18 mouse cellular contexts compared by ENCODE assay signal in genomic region chr4:106596200-106596599, GRCm38 (mm10). TPM values are rescaled to one million over a fixed set of nuclear protein-coding genes. Genes with fewer than 3 reads are reported as not detected.
A peak's percentile ranks its signal among the peaks of the same experiment; 100 is the strongest.
DNase-seq lines count a peak whose midpoint lies in the region; ATAC-seq and TF ChIP-seq lines count a peak whose summit lies in the region.
"Had no signal": no experiment of that assay in that cellular context is flagged by ENCODE, and none has a peak within 500 bp of the region (broad histone marks: within the 10 kb centered on the region; RNA-seq: fewer than 3 reads in every experiment).

No protein-coding gene starts in this region.

- H3K4me2 ChIP-seq in kidney, postnatal 0 days (ENCODE audit: low read length): no peak overlapping the region
- H3K4me2 ChIP-seq: forebrain, embryonic 13.5 days; heart, embryonic 12.5 days had no signal

- no peaks in the 10 kb centered on the region for H3K9me3 ChIP-seq in kidney, postnatal 0 days (replicated peaks; ENCODE audit: low read length)
- H3K9me3 ChIP-seq: forebrain, embryonic 13.5 days had no signal

- no peaks in the 10 kb centered on the region for H3K4me1 ChIP-seq in kidney, postnatal 0 days (replicated peaks; ENCODE audit: insufficient read depth, low read length)
- H3K4me1 ChIP-seq: forebrain, embryonic 13.5 days had no signal

- ATAC-seq in kidney, postnatal 0 days (replicated peaks; ENCODE audit: low FRiP score, low read depth): no peak
- ATAC-seq: forebrain, embryonic 13.5 days had no signal

- H3K27ac ChIP-seq in kidney, postnatal 0 days: no peak overlapping the region
- H3K27ac ChIP-seq: forebrain, embryonic 13.5 days had no signal

- peak; percentile 49 for TF ChIP-seq CTCF in kidney, postnatal 0 days (IDR thresholded peaks at IDR 0.05; ENCODE audit: low read depth)

- no peak overlapping the region for H3K4me3 ChIP-seq in kidney, postnatal 0 days (replicated peaks; ENCODE audit: low read depth, low read length)
- H3K4me3 ChIP-seq: forebrain, embryonic 13.5 days; heart, embryonic 12.5 days had no signal

- H3K27me3 ChIP-seq in kidney, postnatal 0 days (ENCODE audit: insufficient read depth, low read length): no peaks in the 10 kb centered on the region
- H3K27me3 ChIP-seq: forebrain, embryonic 13.5 days; heart, embryonic 12.5 days had no signal

- H3K36me3 ChIP-seq in kidney, postnatal 0 days (ENCODE audit: insufficient read depth, low read length): no peaks in the 10 kb centered on the region

- DNase-seq in kidney, postnatal 0 days (ENCODE audit: low spot score): no peak
- DNase-seq in kidney, postnatal 10 days: no peak
- DNase-seq in thymus, postnatal 4 days: peak; percentile 42
- DNase-seq in thymus, postnatal 14 days: no peak
- peak; percentile 67 for DNase-seq in ZHBTc4 (ENCODE audit: low read depth, low spot score)
- DNase-seq in right cerebral cortex, adult 2 months (ENCODE audit: low spot score in 2 of 2): no peak
- DNase-seq in cerebellum, adult 11-12 months: no peak
- DNase-seq: adrenal gland, adult 2 months; cerebellum, adult 8-10 months; embryo, embryonic 11 days; gastrocnemius, postnatal 10 days; heart, postnatal 36 days; left cerebral cortex, postnatal 4 days; midbrain, embryonic 14.5 days; right cerebral cortex, adult 18-20 months had no signal

- 68% methylated on average over 3 of the region's 3 CpGs for WGBS in kidney, postnatal 0 days

- no peak overlapping the region for H3K9ac ChIP-seq in kidney, postnatal 0 days (ENCODE audit: low read depth, low read length)
- H3K9ac ChIP-seq: forebrain, embryonic 13.5 days; heart, embryonic 12.5 days had no signal

RNA-seq across cellular contexts. Expression of gene Lexm, which starts 20.8 kb away (rescaled TPM):
- not detected in 2 replicates for polyA plus RNA-seq in kidney, postnatal 0 days (2015; fragmentation: Nextera tagmentation; extraction: Ambion mirVana)
- polyA plus RNA-seq: adrenal gland, adult 2 months; forebrain, embryonic 13.5 days; liver, embryonic 16.5 days; midbrain, embryonic 14.5 days had no signal

RNA-seq across cellular contexts. Expression of gene Ttc22, which starts 26.0 kb away (rescaled TPM):
- polyA plus RNA-seq in kidney, postnatal 0 days (2015; fragmentation: Nextera tagmentation; extraction: Ambion mirVana): 5.0 and 5.9 TPM in 2 replicates
- polyA plus RNA-seq: adrenal gland, adult 2 months had no signal

RNA-seq across cellular contexts. Expression of gene Dhcr24, which starts 35.4 kb away (rescaled TPM):
- 6.3 and 6.5 TPM in 2 replicates for polyA plus RNA-seq in kidney, postnatal 0 days (2015; fragmentation: Nextera tagmentation; extraction: Ambion mirVana)

RNA-seq across cellular contexts. Expression of gene Pars2, which starts 54.7 kb away (rescaled TPM):
- 11.8 and 12.8 TPM in 2 replicates for polyA plus RNA-seq in kidney, postnatal 0 days (2015; fragmentation: Nextera tagmentation; extraction: Ambion mirVana)

Comparison
In these comparisons a context has a peak if more than half of its experiments do, and no peak if none do; other contexts are left out.
1. DNase-seq: peak in thymus, postnatal 4 days (single experiment) and ZHBTc4 (single experiment); none in kidney, postnatal 0 days (single experiment), kidney, postnatal 10 days (single experiment), thymus, postnatal 14 days (single experiment), right cerebral cortex, adult 2 months (0 of 2) and cerebellum, adult 11-12 months (single experiment).